23 mouse cellular contexts compared by ENCODE assay signal in the genomic region with DNA sequence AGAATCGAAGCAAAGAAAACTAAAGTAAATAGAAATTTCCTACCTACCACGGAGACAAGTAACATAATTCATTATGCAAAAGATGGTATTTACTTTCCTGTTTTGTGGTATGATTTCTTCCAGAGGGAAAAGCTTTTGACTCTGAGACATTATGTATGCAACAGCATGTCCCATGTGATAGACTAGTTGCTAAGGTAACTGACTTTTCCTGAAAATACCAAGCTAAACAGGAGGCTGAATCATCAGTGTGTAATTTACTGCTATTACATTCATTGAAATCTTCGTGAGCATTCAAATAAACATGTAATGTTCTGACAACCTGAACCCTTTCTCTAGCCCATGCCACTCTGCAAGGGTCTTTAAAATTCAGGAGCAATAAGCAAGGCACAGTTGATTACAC.
A peak's percentile ranks its signal among the peaks of the same experiment; 100 is the strongest.
DNase-seq lines count a peak whose midpoint lies in the region; ATAC-seq lines count a peak whose summit lies in the region.
"Had no signal": no experiment of that assay in that cellular context is flagged by ENCODE, and none has a peak within 500 bp of the region (broad histone marks: within the 10 kb centered on the region; RNA-seq: fewer than 3 reads in every experiment).

No protein-coding gene starts in this region.

- H3K4me1 ChIP-seq in embryonic facial prominence, embryonic 14.5 days (ENCODE audit: control insufficient read depth, insufficient read depth, low read length), result no peaks in the 10 kb centered on the region
- H3K4me1 ChIP-seq in embryonic facial prominence, embryonic 10.5 days, result peaks cover 5% of the 10 kb centered on the region; the same call in 1 of the 2 replicates
- 0 out of 2 replicates have a peak, but pooled peaks cover 2% of the 10 kb centered on the region for H3K4me1 ChIP-seq in midbrain, embryonic 16.5 days (ENCODE audit: control insufficient read depth, insufficient read depth, low read length)
- H3K4me1 ChIP-seq: embryonic facial prominence, embryonic 12.5 days; heart, embryonic 15.5 days; kidney, embryonic 15.5 days; liver, embryonic 15.5 days had no signal

- no peaks in the 10 kb centered on the region for H3K27me3 ChIP-seq in embryonic facial prominence, embryonic 14.5 days (replicated peaks; ENCODE audit: control insufficient read depth, insufficient read depth, low read length)
- no peaks in the 10 kb centered on the region for H3K27me3 ChIP-seq in embryonic facial prominence, embryonic 10.5 days (replicated peaks; ENCODE audit: low read depth, poor library complexity, severe bottlenecking)
- no peaks in the 10 kb centered on the region for H3K27me3 ChIP-seq in midbrain, embryonic 16.5 days (ENCODE audit: control insufficient read depth, insufficient read depth, low read depth, low read length)
- H3K27me3 ChIP-seq: embryonic facial prominence, embryonic 12.5 days; heart, embryonic 15.5 days; kidney, embryonic 15.5 days; liver, embryonic 15.5 days had no signal

- H3K36me3 ChIP-seq in embryonic facial prominence, embryonic 14.5 days (ENCODE audit: control insufficient read depth, insufficient read depth, low read length), result no peaks in the 10 kb centered on the region
- H3K36me3 ChIP-seq in embryonic facial prominence, embryonic 10.5 days (replicated peaks), result no peaks in the 10 kb centered on the region
- H3K36me3 ChIP-seq in midbrain, embryonic 16.5 days (ENCODE audit: control insufficient read depth, insufficient read depth, low read length), result no peaks in the 10 kb centered on the region
- H3K36me3 ChIP-seq: embryonic facial prominence, embryonic 12.5 days; heart, embryonic 15.5 days; kidney, embryonic 15.5 days; liver, embryonic 15.5 days had no signal

- H3K4me2 ChIP-seq in embryonic facial prominence, embryonic 14.5 days (ENCODE audit: low read depth, low read length), result no peak overlapping the region
- H3K4me2 ChIP-seq in midbrain, embryonic 16.5 days (ENCODE audit: low read length), result no peak overlapping the region
- H3K4me2 ChIP-seq: embryonic facial prominence, embryonic 12.5 days; heart, embryonic 15.5 days; kidney, embryonic 15.5 days; liver, embryonic 15.5 days had no signal

- H3K9ac ChIP-seq in embryonic facial prominence, embryonic 14.5 days (ENCODE audit: low read depth, low read length), result no peak overlapping the region
- H3K9ac ChIP-seq in midbrain, embryonic 16.5 days (ENCODE audit: low read depth, low read length), result no peak overlapping the region
- H3K9ac ChIP-seq: embryonic facial prominence, embryonic 12.5 days; heart, embryonic 15.5 days; kidney, embryonic 15.5 days; liver, embryonic 15.5 days had no signal

- no peak for ATAC-seq in embryonic facial prominence, embryonic 14.5 days (ENCODE audit: low read depth)
- peak; percentile 93 for ATAC-seq in midbrain, embryonic 16.5 days
- ATAC-seq: activated CD4-positive, CD25-positive, alpha-beta regulatory T cell, adult 4 months; CD4-positive, CD25-positive, alpha-beta regulatory T cell, adult 4 months; intestine, embryonic 16.5 days had no signal

- H3K4me3 ChIP-seq in embryonic facial prominence, embryonic 14.5 days (ENCODE audit: low read depth, low read length), result no peak overlapping the region
- H3K4me3 ChIP-seq in embryonic facial prominence, embryonic 10.5 days, result no peak overlapping the region
- no peak overlapping the region for H3K4me3 ChIP-seq in midbrain, embryonic 16.5 days (ENCODE audit: low read depth, low read length)
- H3K4me3 ChIP-seq: embryonic facial prominence, embryonic 12.5 days; heart, embryonic 15.5 days; kidney, embryonic 15.5 days; liver, embryonic 15.5 days had no signal

- H3K27ac ChIP-seq in embryonic facial prominence, embryonic 14.5 days (replicated peaks; ENCODE audit: low read depth, low read length), result no peak overlapping the region
- H3K27ac ChIP-seq in embryonic facial prominence, embryonic 10.5 days (replicated peaks), result no peak overlapping the region
- H3K27ac ChIP-seq in midbrain, embryonic 16.5 days (ENCODE audit: low read length), result no peak overlapping the region
- H3K27ac ChIP-seq: embryonic facial prominence, embryonic 12.5 days; heart, embryonic 15.5 days; kidney, embryonic 15.5 days; liver, embryonic 15.5 days; macrophage; stomach, postnatal 0 days had no signal

- WGBS in embryonic facial prominence, embryonic 14.5 days, result 51% methylated on average over 3 of the region's 3 CpGs
- WGBS in embryonic facial prominence, embryonic 10.5 days, result 72% methylated on average over 3 of the region's 3 CpGs
- WGBS in midbrain, embryonic 16.5 days, result 55% methylated on average over 3 of the region's 3 CpGs

- H3K9me3 ChIP-seq in embryonic facial prominence, embryonic 14.5 days (ENCODE audit: control insufficient read depth, low read length), result no peaks in the 10 kb centered on the region
- no peaks in the 10 kb centered on the region for H3K9me3 ChIP-seq in embryonic facial prominence, embryonic 10.5 days
- H3K9me3 ChIP-seq in midbrain, embryonic 16.5 days (replicated peaks; ENCODE audit: control insufficient read depth, low read length, poor library complexity, severe bottlenecking), result no peaks in the 10 kb centered on the region
- H3K9me3 ChIP-seq: embryonic facial prominence, embryonic 12.5 days; heart, embryonic 15.5 days; kidney, embryonic 15.5 days; liver, embryonic 15.5 days had no signal

- DNase-seq in embryonic facial prominence, embryonic 14.5 days (ENCODE audit: low spot score), result peak; percentile 3
- DNase-seq in embryonic facial prominence, embryonic 10.5 days (ENCODE audit: low spot score), result no peak
- peak; percentile 6 for DNase-seq in layer of hippocampus, adult 9-10 months (ENCODE audit: low spot score)
- DNase-seq in layer of hippocampus, postnatal 25 days (ENCODE audit: extremely low spot score in 1 of 2, low spot score in 1 of 2), result no peak
- DNase-seq in brain, embryonic 18.5 days (ENCODE audit: low read depth, low spot score), result peak; percentile 20
- DNase-seq in urinary bladder, postnatal 4 days (ENCODE audit: low spot score in 2 of 2), result no peak
- no peak for DNase-seq in adrenal gland, postnatal 36 days
- DNase-seq: adrenal gland, postnatal 10 days; cerebellum, adult 9-10 months; gastrocnemius, postnatal 36 days; heart, postnatal 4 days; right cerebral cortex, postnatal 4 days; thymus, postnatal 25 days had no signal

Comparison
In these comparisons a context has a peak if more than half of its experiments do, and no peak if none do; other contexts are left out.
1. DNase-seq: peak in embryonic facial prominence, embryonic 14.5 days (single experiment), layer of hippocampus, adult 9-10 months (single experiment) and brain, embryonic 18.5 days (single experiment); none in embryonic facial prominence, embryonic 10.5 days (single experiment), layer of hippocampus, postnatal 25 days (0 of 2), urinary bladder, postnatal 4 days (0 of 2) and adrenal gland, postnatal 36 days (0 of 2).